Mouse (Mus musculus): ENCODE data around the gene Epha1. TPM values are rescaled to one million over a fixed set of nuclear protein-coding genes. Genes with fewer than 3 reads are reported as not detected.

The Epha1 gene
- total and polyA plus RNA-seq, 3 experiments, result 0.04 TPM; not detected in 2

DNA sequence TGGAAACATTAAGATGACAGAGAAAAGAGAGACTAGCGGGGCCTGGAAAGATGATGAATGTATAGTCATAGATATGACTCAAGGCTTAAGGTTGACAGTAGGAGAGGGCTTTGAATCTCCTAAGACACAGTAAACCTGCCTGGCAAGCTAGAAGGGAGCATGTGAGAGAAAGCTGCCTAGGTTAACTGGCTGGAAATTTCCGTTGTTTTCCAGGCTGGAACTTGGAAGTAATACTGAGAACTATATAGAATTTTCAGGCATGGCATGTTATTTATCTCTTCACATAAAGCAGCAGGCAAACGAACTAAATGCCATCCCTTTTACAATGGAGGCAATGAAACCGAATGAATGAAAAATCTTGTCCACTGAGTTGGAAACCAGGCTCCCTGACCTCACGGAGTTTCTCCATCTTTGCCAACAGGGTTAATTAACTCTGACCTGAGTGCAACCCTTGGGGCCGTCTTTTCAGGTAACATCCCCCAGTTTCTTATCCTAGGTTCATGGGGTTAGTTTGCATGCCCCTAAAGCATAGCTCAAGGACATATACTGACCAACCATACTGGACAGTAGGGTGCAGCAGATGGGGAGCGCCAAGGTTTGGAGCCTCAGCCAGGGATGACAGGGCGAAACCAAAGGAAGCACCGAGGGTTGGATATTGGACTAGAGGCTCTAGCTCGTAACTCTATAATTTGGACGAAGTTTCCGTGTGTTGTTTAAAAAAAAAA lies 24.6 kb downstream of the Epha1 start:
- Histone ChIP-seq H3K79me2 (ENCODE audit: control insufficient read depth, insufficient read depth, low read length, poor library complexity) (peaks cover 3% of the 10 kb centered on the region), H3K9ac (ENCODE audit: control insufficient read depth, low read depth, low read length, poor library complexity, severe bottlenecking) (no peak overlapping the region), H3K9me3 (replicated peaks; ENCODE audit: insufficient read depth, low read length) (no peaks in the 10 kb centered on the region), H3K27me3 (ENCODE audit: control insufficient read depth in 1 of 2, insufficient read depth in 2 of 2, low read length in 2 of 2) (no peaks in the 10 kb centered on the region), H3K4me1 (ENCODE audit: control insufficient read depth in 1 of 2, insufficient read depth in 2 of 2, low read length in 2 of 2) (peaks cover 9 to 31% of the 10 kb centered on the region in 2 experiments), H3K27ac (ENCODE audit: control insufficient read depth, low read depth, low read length) (no peak overlapping the region), H3K4me3 (ENCODE audit: control insufficient read depth in 1 of 2, insufficient read depth in 1 of 2, low read depth in 2 of 2, low read length in 2 of 2) (no peak overlapping the region), H3K36me3 (ENCODE audit: control insufficient read depth in 1 of 2, insufficient read depth in 2 of 2, low read length in 2 of 2) (peaks cover 0 to 22% of the 10 kb centered on the region in 2 experiments; a peak in 2 of 4 replicates)
- TF ChIP-seq KAT2A (conservative IDR thresholded peaks at IDR 0.05; ENCODE audit: low read depth, low read length), result no peak
- 0 out of 2 replicates have a peak, but pooled peaks have one; percentile 32 for TF ChIP-seq MAZ (IDR thresholded peaks at IDR 0.05; ENCODE audit: low read depth, low read length)
- TF ChIP-seq MYC (IDR thresholded peaks at IDR 0.05; ENCODE audit: low read depth, low read length), result no peak
- no peak for TF ChIP-seq JUND (IDR thresholded peaks at IDR 0.05; ENCODE audit: low read depth, low read length)
- TF ChIP-seq CHD1 (IDR thresholded peaks at IDR 0.05; ENCODE audit: low read depth, low read length), result no peak
- no peak for TF ChIP-seq SIN3A (IDR thresholded peaks at IDR 0.05; ENCODE audit: low read length)
- no peak for DNase-seq (ENCODE audit: low read depth, low spot score)

DNA sequence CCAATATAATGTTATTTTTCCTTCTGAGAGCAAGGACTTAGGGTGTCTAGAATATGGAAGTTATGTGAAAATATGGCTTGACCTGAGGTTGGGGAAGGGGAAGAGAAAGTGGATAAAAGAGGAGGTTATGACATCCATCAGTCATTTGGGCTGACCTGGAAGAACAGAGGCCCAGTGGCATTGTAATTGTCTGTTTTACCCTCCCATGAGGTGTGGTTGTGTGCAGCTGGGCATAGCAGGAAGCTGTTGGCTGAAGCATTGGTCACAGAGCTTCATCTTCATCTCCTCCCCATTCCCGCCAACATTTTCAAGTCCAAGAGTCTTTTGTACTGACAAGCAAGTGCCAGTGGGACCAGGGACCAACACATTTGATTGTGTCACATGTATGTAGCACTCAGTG lies 28.8 kb downstream of the Epha1 start:
- H3K79me2 ChIP-seq (ENCODE audit: control insufficient read depth, insufficient read depth, low read length, poor library complexity), result no peaks in the 10 kb centered on the region
- no peak for TF ChIP-seq BHLHE40 (IDR thresholded peaks at IDR 0.05; ENCODE audit: borderline replicate concordance, low read depth, low read length)
- TF ChIP-seq MAZ (IDR thresholded peaks at IDR 0.05; ENCODE audit: low read depth, low read length), result no peak
- TF ChIP-seq NELFE (IDR thresholded peaks at IDR 0.05; ENCODE audit: low read depth, low read length), result no peak
- TF ChIP-seq USF1 (IDR thresholded peaks at IDR 0.05; ENCODE audit: low read depth, low read length), result no peak
- TF ChIP-seq MEF2A (IDR thresholded peaks at IDR 0.05; ENCODE audit: extremely low read depth, insufficient replicate concordance, low read depth, low read length, poor library complexity, severe bottlenecking), result no peak
- TF ChIP-seq KAT2A (conservative IDR thresholded peaks at IDR 0.05; ENCODE audit: low read depth, low read length), result no peak
- no peak for TF ChIP-seq MAFK (IDR thresholded peaks at IDR 0.05; ENCODE audit: borderline replicate concordance, low read depth, low read length)
- no peaks in the 10 kb centered on the region for H3K27me3 ChIP-seq (ENCODE audit: control insufficient read depth in 1 of 2, insufficient read depth in 2 of 2, low read length in 2 of 2)
- no peak overlapping the region for H3K27ac ChIP-seq (ENCODE audit: control insufficient read depth, low read depth, low read length)
- no peak for DNase-seq (ENCODE audit: low read depth, low spot score)
- no peaks in the 10 kb centered on the region for H3K9me3 ChIP-seq (replicated peaks; ENCODE audit: insufficient read depth, low read length)
- H3K9ac ChIP-seq (ENCODE audit: control insufficient read depth, low read depth, low read length, poor library complexity, severe bottlenecking), result no peak overlapping the region
- peaks cover 0 to 2% of the 10 kb centered on the region in 2 experiments; a peak in 1 of 4 replicates for H3K4me1 ChIP-seq (ENCODE audit: control insufficient read depth in 1 of 2, insufficient read depth in 2 of 2, low read length in 2 of 2)
- no peaks in the 10 kb centered on the region; a peak in 1 of 4 replicates for H3K36me3 ChIP-seq (ENCODE audit: control insufficient read depth in 1 of 2, insufficient read depth in 2 of 2, low read length in 2 of 2)
- no peak overlapping the region for H3K4me3 ChIP-seq (ENCODE audit: control insufficient read depth in 1 of 2, insufficient read depth in 1 of 2, low read depth in 2 of 2, low read length in 2 of 2)

Data from MEL (cell line).